ENCODE assay signal across 10 mouse cellular contexts in genomic region chr11:88561191-88561590, GRCm38 (mm10).
A peak's percentile ranks its signal among the peaks of the same experiment; 100 is the strongest.
DNase-seq lines count a peak whose midpoint lies in the region; ATAC-seq and TF ChIP-seq lines count a peak whose summit lies in the region.
"Had no signal": no experiment of that assay in that cellular context is flagged by ENCODE, and none has a peak within 500 bp of the region (broad histone marks: within the 10 kb centered on the region; RNA-seq: fewer than 3 reads in every experiment).

No protein-coding gene starts in this region.

- no peak overlapping the region; the same call in 1 of the 2 replicates for H3K27ac ChIP-seq in liver, postnatal 0 days (ENCODE audit: low read depth)
- H3K27ac ChIP-seq in embryonic facial prominence, embryonic 15.5 days (replicated peaks), result peak overlapping the region; percentile 40; the same call in 1 of the 2 replicates
- H3K27ac ChIP-seq in limb, embryonic 11.5 days (replicated peaks; ENCODE audit: low read depth, low read length), result peak overlapping the region; percentile 58; the same call in 1 of the 2 replicates
- peak overlapping the region; percentile 46; the same call in 1 of the 2 replicates for H3K27ac ChIP-seq in stomach, embryonic 14.5 days (ENCODE audit: low read length)

- no peaks in the 10 kb centered on the region; the same call in 1 of the 2 replicates for H3K36me3 ChIP-seq in liver, postnatal 0 days (replicated peaks; ENCODE audit: insufficient read depth, low read length)
- H3K36me3 ChIP-seq in embryonic facial prominence, embryonic 15.5 days, result no peaks in the 10 kb centered on the region
- H3K36me3 ChIP-seq in limb, embryonic 11.5 days (ENCODE audit: control insufficient read depth, insufficient read depth, low read length), result no peaks in the 10 kb centered on the region
- no peaks in the 10 kb centered on the region for H3K36me3 ChIP-seq in stomach, embryonic 14.5 days (ENCODE audit: control insufficient read depth, insufficient read depth, low read length)

- no peak for ATAC-seq in liver, postnatal 0 days
- no peak for ATAC-seq in embryonic facial prominence, embryonic 15.5 days (ENCODE audit: insufficient number of reproducible peaks, low FRiP score, low TSS enrichment, low read depth)
- no peak for ATAC-seq in limb, embryonic 11.5 days (ENCODE audit: insufficient number of reproducible peaks, low FRiP score, low TSS enrichment, low read depth)
- ATAC-seq in stomach, embryonic 14.5 days (ENCODE audit: insufficient number of reproducible peaks, insufficient read depth, low FRiP score, low read depth), result no peak

- DNase-seq in liver, result peak; percentile 27
- no peak for DNase-seq in liver, postnatal 0 days
- no peak for DNase-seq in limb, embryonic 11.5 days (ENCODE audit: low spot score)
- DNase-seq in lung, adult 18-20 months, result no peak
- no peak for DNase-seq in urinary bladder, adult 18-20 months (ENCODE audit: low spot score in 2 of 2)
- DNase-seq in thymus, postnatal 36 days, result no peak
- DNase-seq: cerebellum, adult 8-10 months had no signal

- no peaks in the 10 kb centered on the region for H3K9me3 ChIP-seq in liver, postnatal 0 days (ENCODE audit: low read length)
- no peaks in the 10 kb centered on the region for H3K9me3 ChIP-seq in embryonic facial prominence, embryonic 15.5 days (replicated peaks)
- no peaks in the 10 kb centered on the region for H3K9me3 ChIP-seq in limb, embryonic 11.5 days (ENCODE audit: control insufficient read depth, low read length)
- H3K9me3 ChIP-seq in stomach, embryonic 14.5 days (ENCODE audit: control insufficient read depth, low read depth, low read length), result no peaks in the 10 kb centered on the region
- H3K9me3 ChIP-seq: megakaryocyte, embryonic 14.5 days had no signal

- H3K9ac ChIP-seq in liver, postnatal 0 days (replicated peaks), result no peak overlapping the region
- no peak overlapping the region for H3K9ac ChIP-seq in embryonic facial prominence, embryonic 15.5 days
- H3K9ac ChIP-seq in limb, embryonic 11.5 days (ENCODE audit: low read length), result no peak overlapping the region
- no peak overlapping the region for H3K9ac ChIP-seq in stomach, embryonic 14.5 days (replicated peaks; ENCODE audit: low read depth, low read length)

- H3K4me3 ChIP-seq in liver, postnatal 0 days (ENCODE audit: low read depth, low read length), result no peak overlapping the region
- no peak overlapping the region for H3K4me3 ChIP-seq in embryonic facial prominence, embryonic 15.5 days (replicated peaks)
- no peak overlapping the region for H3K4me3 ChIP-seq in limb, embryonic 11.5 days (ENCODE audit: low read depth, low read length)
- H3K4me3 ChIP-seq in stomach, embryonic 14.5 days (ENCODE audit: low read depth, low read length), result no peak overlapping the region
- H3K4me3 ChIP-seq: megakaryocyte, embryonic 14.5 days had no signal

- no peaks in the 10 kb centered on the region for H3K27me3 ChIP-seq in liver, postnatal 0 days (ENCODE audit: insufficient read depth, low read length)
- H3K27me3 ChIP-seq in embryonic facial prominence, embryonic 15.5 days, result no peaks in the 10 kb centered on the region
- H3K27me3 ChIP-seq in limb, embryonic 11.5 days (ENCODE audit: control insufficient read depth, insufficient read depth, low read length), result no peaks in the 10 kb centered on the region
- H3K27me3 ChIP-seq in stomach, embryonic 14.5 days (ENCODE audit: control insufficient read depth, insufficient read depth, low read length), result no peaks in the 10 kb centered on the region
- H3K27me3 ChIP-seq: megakaryocyte, embryonic 14.5 days had no signal

- H3K4me2 ChIP-seq in liver, postnatal 0 days (ENCODE audit: low read depth, low read length), result no peak overlapping the region
- no peak overlapping the region for H3K4me2 ChIP-seq in embryonic facial prominence, embryonic 15.5 days (replicated peaks)
- no peak overlapping the region for H3K4me2 ChIP-seq in limb, embryonic 11.5 days (ENCODE audit: low read depth, severe bottlenecking)
- H3K4me2 ChIP-seq in stomach, embryonic 14.5 days (replicated peaks; ENCODE audit: low read depth, low read length), result no peak overlapping the region

- no peak for TF ChIP-seq EP300 in liver, postnatal 0 days (IDR thresholded peaks at IDR 0.05; ENCODE audit: low read depth)

- H3K4me1 ChIP-seq in liver, postnatal 0 days (ENCODE audit: insufficient read depth), result peaks cover 33% of the 10 kb centered on the region
- H3K4me1 ChIP-seq in embryonic facial prominence, embryonic 15.5 days, result peaks cover 51% of the 10 kb centered on the region
- peaks cover 52% of the 10 kb centered on the region for H3K4me1 ChIP-seq in limb, embryonic 11.5 days (ENCODE audit: control insufficient read depth, insufficient read depth, low read length)
- H3K4me1 ChIP-seq in stomach, embryonic 14.5 days (ENCODE audit: control insufficient read depth, insufficient read depth, low read length), result peaks cover 36% of the 10 kb centered on the region

- no peak for TF ChIP-seq CTCF in liver, postnatal 0 days (IDR thresholded peaks at IDR 0.05; ENCODE audit: low read depth)

- WGBS in liver, postnatal 0 days (ENCODE audit: insufficient replicate concordance), result 56% methylated on average over 6 of the region's 6 CpGs
- 12% methylated on average over 6 of the region's 6 CpGs for WGBS in embryonic facial prominence, embryonic 15.5 days
- 5% methylated on average over 6 of the region's 6 CpGs for WGBS in limb, embryonic 11.5 days
- 5% methylated on average over 6 of the region's 6 CpGs for WGBS in stomach, embryonic 14.5 days
